Mouse (Mus musculus) liver, adult 2 months (tissue): ENCODE data around the gene Trappc6a.

Source experiments
- CTCF ChIP-seq: fragments of 200-500 bp; IDR thresholded peaks from 2 replicates; pipeline ENCODE4 v1.5.1; 2011; ENCODE audit warnings: low read depth, low read length, control low read depth
- POLR2A ChIP-seq: fragments of 200-500 bp; IDR thresholded peaks from 2 replicates; pipeline ENCODE4 v1.6.1; 2011; ENCODE audit warnings: low read length, control low read depth; ENCODE audit not compliant: insufficient read depth; ENCODE audit errors: extremely low read depth

DNA sequence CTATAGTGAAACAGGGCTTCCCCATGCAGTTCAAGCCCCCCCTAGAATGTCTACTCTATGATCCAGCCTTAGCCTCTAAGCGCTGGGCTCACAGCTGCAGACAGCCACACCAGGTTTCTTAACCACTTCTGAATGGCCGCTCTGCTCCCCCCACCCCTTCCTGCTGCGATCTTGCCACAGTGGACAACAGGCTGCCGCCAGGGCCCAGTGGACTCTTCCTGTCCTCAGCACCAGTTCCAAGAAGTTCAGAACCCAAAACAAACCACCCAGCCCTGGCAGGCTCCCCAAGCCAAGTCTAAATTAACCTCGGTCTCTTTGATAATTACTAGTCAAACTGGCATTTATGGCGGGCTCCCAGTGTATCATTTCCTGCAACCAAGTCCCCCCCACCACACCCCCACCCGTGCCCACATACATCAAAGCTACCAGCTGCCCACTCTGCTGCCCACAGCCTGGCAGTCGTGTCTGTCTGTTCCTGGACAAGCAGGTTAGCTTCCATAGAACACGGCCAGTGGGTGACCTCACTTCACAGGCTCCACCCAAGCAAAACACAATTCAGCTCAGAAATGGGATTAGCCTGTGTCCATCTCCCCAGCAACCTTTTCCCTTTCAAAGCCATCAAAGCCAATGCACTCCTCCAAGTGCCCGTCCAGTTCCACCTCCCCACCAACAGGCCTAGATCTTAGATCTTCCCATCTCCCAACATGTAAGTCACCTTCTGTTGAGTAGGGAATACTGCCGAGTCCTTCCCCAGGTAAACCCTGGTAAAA lies 52.5 kb downstream of the Trappc6a start:
- TF ChIP-seq POLR2A (no peak), CTCF (no peak)
